Mouse (Mus musculus): ENCODE measurements at regions not wholly inside any gene's neighbourhood (a gene's known extent, or its start where the extent isn't known, plus 50 kb on each side); places are given as distances from the start of the nearest gene placed in this dataset.

DNA sequence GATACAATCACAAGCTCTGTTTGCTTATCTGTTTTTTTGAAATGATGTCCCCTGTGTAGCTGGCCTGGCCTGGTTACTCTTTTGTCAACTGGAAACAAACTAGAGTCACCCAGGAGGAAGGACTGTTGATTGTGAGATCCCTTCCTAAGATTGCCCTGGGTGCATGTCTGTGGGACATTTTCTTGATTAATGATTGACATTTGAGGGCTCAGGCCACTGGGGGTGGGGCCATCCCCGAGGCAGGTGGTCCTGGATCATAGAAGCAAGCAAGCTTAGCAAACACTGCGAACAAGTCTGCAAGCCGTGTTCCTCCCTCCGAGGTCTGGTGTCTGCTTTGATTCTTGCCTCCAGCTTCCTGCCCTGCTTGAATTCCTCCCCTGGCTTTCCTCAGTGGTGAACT lies 84.4 kb upstream of the Eomes start:
- no peaks in the 10 kb centered on the region for H3K9me3 ChIP-seq
- peaks cover 11% of the 10 kb centered on the region for H3K4me1 ChIP-seq
- WGBS = 50% methylated on average over 4 of the region's 4 CpGs
- H3K27me3 ChIP-seq (ENCODE audit: insufficient read depth, poor library complexity, severe bottlenecking) = peaks cover 9% of the 10 kb centered on the region
- no peak for DNase-seq (ENCODE audit: low spot score)
- no peak overlapping the region for H3K4me3 ChIP-seq
- H3K27ac ChIP-seq = no peak overlapping the region
- H3K36me3 ChIP-seq = no peaks in the 10 kb centered on the region

DNA sequence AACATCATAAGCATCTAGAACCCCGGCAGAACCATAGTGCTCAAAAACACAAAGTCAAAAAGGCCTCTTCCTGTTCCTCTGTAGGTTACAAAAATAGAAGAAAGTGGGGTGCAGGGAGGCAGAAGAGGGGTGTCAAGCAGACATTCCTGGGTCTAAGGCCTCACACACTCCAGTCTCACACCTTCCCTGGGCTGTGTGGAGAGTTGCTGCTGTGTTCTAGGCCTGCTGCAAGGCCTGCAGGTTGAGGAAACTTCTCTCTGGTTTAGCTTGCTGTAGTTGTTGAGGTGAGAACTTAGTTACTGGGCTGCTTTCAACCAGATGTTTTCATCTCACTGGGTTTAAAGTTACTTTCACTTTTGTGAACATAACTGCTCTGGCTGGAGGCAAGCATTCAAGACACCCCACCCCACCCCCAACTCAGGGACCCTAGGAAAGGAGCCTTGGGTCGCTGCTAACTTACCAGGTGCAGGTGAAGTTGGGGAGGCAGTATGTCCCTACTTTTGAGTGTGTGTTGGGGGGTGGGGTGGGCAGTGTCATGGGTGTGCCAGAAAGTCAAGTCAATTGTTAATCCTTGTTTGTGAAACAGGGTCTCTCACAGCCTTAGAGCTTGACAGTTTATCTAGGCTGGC lies 81.5 kb upstream of the Eomes start:
- 70% methylated on average over 2 of the region's 2 CpGs for WGBS
- H3K27me3 ChIP-seq (ENCODE audit: insufficient read depth, poor library complexity, severe bottlenecking) = no peaks in the 10 kb centered on the region
- no peak for DNase-seq (ENCODE audit: low spot score)
- no peaks in the 10 kb centered on the region for H3K9me3 ChIP-seq
- H3K4me3 ChIP-seq = no peak overlapping the region
- H3K36me3 ChIP-seq = no peaks in the 10 kb centered on the region
- no peaks in the 10 kb centered on the region; the same call in 1 of the 2 replicates for H3K4me1 ChIP-seq
- no peak overlapping the region for H3K27ac ChIP-seq

GRCm38 (mm10) chr9:118400520-118400919 lies 77.5 kb upstream of the Eomes start:
- H3K36me3 ChIP-seq = no peaks in the 10 kb centered on the region
- 58% methylated on average over 3 of the region's 3 CpGs for WGBS
- no peaks in the 10 kb centered on the region for H3K9me3 ChIP-seq
- no peaks in the 10 kb centered on the region for H3K27me3 ChIP-seq (ENCODE audit: insufficient read depth, poor library complexity, severe bottlenecking)
- H3K4me1 ChIP-seq = no peaks in the 10 kb centered on the region; the same call in 1 of the 2 replicates
- DNase-seq (ENCODE audit: low spot score) = no peak
- H3K4me3 ChIP-seq = no peak overlapping the region
- no peak overlapping the region for H3K27ac ChIP-seq

DNA sequence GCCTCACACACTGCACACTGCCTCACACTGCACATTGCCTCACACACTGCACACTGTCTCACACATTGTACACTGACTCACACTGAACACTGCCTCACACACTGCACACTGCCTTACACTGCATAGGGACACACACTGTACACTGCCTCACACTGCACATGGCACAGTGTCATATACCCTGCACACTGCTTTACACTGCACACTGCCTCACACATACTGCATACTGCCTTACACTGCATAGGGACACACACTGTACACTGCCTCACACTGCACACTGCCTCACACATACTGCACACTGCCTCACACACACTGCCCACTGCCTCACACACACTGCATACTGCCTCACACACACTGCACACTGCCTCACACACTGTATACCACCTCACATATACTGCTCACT lies 76.8 kb upstream of the Eomes start:
- no peak for DNase-seq (ENCODE audit: low spot score)
- no peak overlapping the region for H3K4me3 ChIP-seq
- no peaks in the 10 kb centered on the region for H3K27me3 ChIP-seq (ENCODE audit: insufficient read depth, poor library complexity, severe bottlenecking)
- no peaks in the 10 kb centered on the region for H3K36me3 ChIP-seq
- no peaks in the 10 kb centered on the region for H3K9me3 ChIP-seq
- no peaks in the 10 kb centered on the region; the same call in 1 of the 2 replicates for H3K4me1 ChIP-seq
- no peak overlapping the region for H3K27ac ChIP-seq

DNA sequence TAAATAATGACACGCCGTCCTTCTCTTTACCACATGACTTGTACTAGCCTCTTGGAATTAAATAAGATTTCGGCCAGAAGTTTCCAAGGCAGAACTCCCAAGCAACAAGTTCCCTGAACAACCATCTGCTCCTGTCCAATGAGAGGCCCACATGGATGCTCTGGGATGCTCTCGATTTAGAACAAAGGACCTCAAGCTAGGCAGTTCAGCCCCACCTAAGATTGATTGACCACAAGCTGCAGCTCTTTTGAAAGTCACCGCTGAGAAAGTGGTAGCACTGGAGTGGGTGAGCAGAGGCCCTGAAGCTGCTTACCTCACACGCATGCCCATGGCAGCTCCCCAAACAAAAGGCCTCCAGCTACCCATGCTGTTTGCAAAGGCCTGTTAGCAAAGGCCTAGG lies 73.1 kb upstream of the Eomes start:
- WGBS = 71% methylated on average over 6 of the region's 6 CpGs
- Histone ChIP-seq H3K4me1 (no peaks in the 10 kb centered on the region), H3K27me3 (ENCODE audit: insufficient read depth, poor library complexity, severe bottlenecking) (no peaks in the 10 kb centered on the region), H3K27ac (no peak overlapping the region), H3K9me3 (no peaks in the 10 kb centered on the region), H3K36me3 (no peaks in the 10 kb centered on the region), H3K4me3 (no peak overlapping the region)
- no peak for DNase-seq (ENCODE audit: low spot score)

DNA sequence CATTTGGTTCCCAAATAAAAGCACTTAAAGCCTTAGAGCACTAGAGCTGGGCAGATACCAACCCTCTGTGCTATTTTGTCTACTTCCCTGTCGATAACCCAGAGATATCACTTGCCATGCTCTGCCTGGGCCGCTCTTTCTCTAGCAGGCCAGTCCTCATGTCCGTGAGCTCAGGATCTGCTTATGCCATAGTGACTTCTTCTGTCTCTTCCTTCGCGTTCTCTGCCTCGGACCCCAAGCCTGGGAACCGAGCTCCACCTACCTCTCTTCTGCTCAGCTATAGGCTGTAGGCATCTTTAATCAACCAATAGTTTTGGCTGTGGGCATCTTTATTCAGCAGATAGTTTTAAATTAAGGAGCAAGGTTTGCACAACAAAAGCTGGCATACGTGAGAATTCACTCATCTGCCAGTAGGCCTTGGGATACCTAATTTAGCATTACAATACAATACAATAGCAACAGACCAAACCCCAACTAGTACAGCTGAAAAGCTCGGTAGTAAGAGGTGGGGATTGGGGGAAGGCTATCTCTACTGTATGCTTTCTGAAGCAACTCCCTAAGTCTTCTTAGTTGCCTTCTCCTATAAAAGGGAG lies 72.0 kb upstream of the Eomes start:
- no peaks in the 10 kb centered on the region for H3K9me3 ChIP-seq
- no peaks in the 10 kb centered on the region for H3K4me1 ChIP-seq
- H3K27ac ChIP-seq = no peak overlapping the region
- H3K36me3 ChIP-seq = no peaks in the 10 kb centered on the region
- no peak overlapping the region for H3K4me3 ChIP-seq
- WGBS = 62% methylated on average over 9 of the region's 9 CpGs
- H3K27me3 ChIP-seq (ENCODE audit: insufficient read depth, poor library complexity, severe bottlenecking) = no peaks in the 10 kb centered on the region
- DNase-seq (ENCODE audit: low spot score) = no peak

GRCm38 (mm10) chr9:118416032-118416431 lies 62.0 kb upstream of the Eomes start:
- H3K4me3 ChIP-seq = no peak overlapping the region
- no peak for DNase-seq (ENCODE audit: low spot score)
- no peaks in the 10 kb centered on the region for H3K9me3 ChIP-seq
- H3K4me1 ChIP-seq = peaks cover 11% of the 10 kb centered on the region; the same call in 1 of the 2 replicates
- H3K36me3 ChIP-seq = no peaks in the 10 kb centered on the region
- no peak overlapping the region for H3K27ac ChIP-seq
- 40% methylated on average over 4 of the region's 4 CpGs for WGBS
- H3K27me3 ChIP-seq (ENCODE audit: insufficient read depth, poor library complexity, severe bottlenecking) = no peaks in the 10 kb centered on the region

DNA sequence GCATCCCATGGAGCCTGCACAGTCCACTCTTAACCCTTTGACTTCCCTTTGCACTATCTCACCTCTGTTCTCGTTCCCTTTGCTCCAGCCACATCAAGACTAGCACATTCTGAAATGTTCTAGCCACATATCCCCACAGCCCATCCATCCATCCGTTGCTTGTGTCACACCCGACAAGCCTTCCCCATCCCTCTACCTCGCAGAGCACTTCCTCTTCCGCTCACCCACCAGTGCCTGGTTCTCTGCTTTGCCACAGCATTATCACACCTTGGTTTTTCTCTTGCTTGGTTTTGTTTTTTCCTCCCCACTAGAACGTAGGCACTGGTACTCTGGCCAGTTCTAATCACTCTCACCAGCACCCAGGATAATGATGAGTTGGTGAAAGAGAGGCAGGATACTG lies 61.5 kb upstream of the Eomes start:
- H3K27ac ChIP-seq = no peak overlapping the region
- H3K4me3 ChIP-seq = no peak overlapping the region
- H3K4me1 ChIP-seq = peaks cover 11% of the 10 kb centered on the region; the same call in 1 of the 2 replicates
- WGBS = 76% methylated on average over 6 of the region's 6 CpGs
- H3K36me3 ChIP-seq = no peaks in the 10 kb centered on the region
- H3K27me3 ChIP-seq (ENCODE audit: insufficient read depth, poor library complexity, severe bottlenecking) = no peaks in the 10 kb centered on the region
- no peak for DNase-seq (ENCODE audit: low spot score)
- H3K9me3 ChIP-seq = no peaks in the 10 kb centered on the region

- no peak for DNase-seq (ENCODE audit: low spot score)
- Histone ChIP-seq H3K9me3 (no peaks in the 10 kb centered on the region), H3K4me3 (no peak overlapping the region), H3K4me1 (no peaks in the 10 kb centered on the region), H3K27me3 (ENCODE audit: insufficient read depth, poor library complexity, severe bottlenecking) (0 out of 2 replicates have a peak, but pooled peaks cover 3% of the 10 kb centered on the region), H3K27ac (no peak overlapping the region), H3K36me3 (no peaks in the 10 kb centered on the region)
- 82% methylated on average over 6 of the region's 6 CpGs for WGBS
These were observed 53.7 kb upstream of the Eomes start for GRCm38 (mm10) chr9:118424344-118424743.

Data from heart, embryonic 10.5 days (tissue).